Mouse (Mus musculus) thymus, postnatal 25 days (tissue): ENCODE measurements around the gene Dnttip2.
A peak's percentile ranks its signal among the peaks of the same experiment; 100 is the strongest.

ENCODE experiments used
- DNase-seq: peaks from one replicate; pipeline ENCODE4 v3.0.0; 2022

Dnttip2 gene

DNA sequence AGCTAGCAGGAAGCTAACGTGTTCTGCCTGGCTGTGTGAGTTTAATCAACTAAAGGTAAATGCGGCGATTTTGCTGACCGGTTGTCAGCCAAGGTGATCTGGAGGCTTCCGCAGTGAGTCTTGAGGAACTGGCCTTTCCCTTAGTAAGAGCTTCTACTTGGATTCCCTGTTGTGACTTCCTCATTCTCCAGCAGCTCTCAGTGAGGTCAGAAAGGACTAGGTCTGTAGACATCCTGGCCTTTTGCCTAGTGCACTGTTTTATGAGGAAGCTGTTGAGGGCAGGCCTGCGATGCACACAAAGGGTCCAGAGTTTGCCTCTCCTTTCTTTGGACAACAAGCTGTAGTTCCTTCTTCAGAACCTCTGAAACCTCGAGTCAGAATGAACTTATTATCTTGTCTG, 16.5 kb downstream of the Dnttip2 start:
- no peak for DNase-seq

DNA sequence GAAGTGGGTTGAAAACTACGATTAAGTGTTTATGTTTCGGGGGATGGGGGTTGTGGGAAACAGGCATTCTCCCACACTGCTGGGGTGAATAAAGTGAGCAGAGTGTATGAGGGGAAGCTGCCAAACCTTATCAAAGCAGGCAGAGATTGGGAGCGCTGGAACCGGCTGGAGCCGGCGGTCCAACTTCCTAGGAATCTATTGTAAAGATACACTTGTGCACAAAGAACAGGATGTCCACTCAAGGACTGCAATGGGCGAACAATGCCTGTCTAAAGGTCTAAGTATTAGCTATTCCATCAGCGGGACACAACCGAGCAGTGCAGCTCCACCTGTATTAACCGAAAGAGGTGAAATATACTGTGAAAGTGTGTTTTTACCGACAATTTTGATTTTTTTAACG, 17.6 kb downstream of the Dnttip2 start:
- DNase-seq: no peak

DNA sequence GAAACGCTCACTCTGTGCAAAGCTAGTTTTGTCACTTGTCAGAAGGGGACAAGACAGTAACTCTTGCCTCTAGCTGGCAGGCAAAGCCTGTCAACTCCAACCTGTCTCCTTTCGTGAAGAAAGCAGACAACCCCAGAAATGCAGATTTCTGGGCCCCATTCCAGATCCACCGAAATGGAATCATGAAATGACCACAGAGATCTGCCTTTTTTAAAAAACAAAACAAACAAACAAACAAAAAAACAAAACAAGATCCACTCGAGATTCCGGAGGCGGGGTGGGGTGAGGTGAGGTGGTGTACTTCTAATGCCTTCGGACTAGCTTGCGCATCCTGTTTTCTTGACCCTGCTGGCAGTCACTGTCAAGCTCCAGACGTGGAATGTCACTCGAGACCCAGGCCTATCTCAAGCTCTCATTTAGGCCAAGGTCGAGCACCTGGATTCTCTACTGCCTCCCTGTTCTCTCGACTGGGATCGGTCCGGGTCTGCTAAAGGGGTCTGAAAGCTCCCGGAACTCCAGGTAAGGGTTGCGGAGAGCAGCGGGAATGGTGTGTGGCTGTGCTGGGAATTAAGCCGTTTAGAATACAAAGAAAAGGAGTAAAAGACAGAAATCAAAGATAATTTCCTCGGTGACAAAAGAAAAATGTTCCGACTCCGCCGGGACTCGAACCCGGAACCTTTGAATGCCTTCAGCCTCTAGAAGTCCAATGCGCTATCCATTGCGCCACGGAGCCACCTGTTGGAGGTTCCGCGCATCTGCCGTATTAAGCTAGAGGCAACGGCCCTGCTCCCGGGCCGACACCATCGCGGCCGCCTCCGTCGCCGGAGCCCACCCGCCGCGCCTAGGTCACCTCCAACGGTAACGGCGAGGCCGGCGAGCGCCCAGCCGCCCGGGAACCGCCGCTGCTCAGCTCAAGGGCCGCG, 18.4 kb downstream of the Dnttip2 start:
- DNase-seq: peak; percentile 96

GRCm38 (mm10) chr3:122293223-122293953, 19.2 kb downstream of the Dnttip2 start:
- no peak for DNase-seq

DNA sequence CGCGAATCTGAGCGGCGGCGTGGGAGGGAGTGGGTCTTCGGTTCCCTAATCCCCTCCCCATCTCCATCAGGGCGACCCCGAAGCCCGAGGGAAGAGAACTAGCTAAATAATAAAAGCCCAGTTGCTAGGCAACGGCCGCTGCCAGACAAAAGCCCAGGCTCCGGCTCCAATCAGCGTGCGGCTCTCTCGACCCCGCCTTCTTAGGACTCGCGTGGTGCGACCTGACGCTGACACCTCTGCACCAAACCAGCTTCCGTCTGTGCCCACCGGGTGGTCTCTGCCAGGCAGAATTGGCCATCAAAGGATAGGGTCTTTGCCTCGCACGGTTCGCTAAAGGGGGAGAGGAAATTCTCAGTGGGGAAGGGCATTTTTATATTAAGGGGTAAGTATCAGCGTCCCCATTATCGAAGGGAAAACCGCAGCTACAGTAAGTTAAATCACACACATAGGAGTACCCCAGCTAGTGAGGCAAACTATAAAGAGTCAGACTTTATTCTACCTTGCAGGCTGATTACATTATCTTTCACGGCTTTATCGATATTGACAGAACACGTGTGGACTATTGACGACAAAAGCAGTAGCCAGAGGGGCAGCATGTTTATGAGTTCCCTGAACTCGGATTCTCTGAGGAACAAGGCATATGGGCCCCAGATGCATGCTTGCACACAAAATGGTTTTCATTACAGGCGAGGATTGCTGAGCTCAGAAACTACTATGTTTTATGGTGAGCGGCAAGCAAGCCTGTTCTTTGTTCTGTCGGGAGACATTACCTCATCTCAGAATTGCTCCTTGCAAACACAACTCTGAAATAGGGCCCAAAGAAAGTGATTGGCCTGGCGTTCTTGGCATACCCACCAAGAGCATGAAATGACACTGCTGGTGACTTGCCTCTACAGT, 20.0 kb downstream of the Dnttip2 start, which contains the start of gene Bcar3:
Bcar3 (plus strand) TSS at position 183 of the 897 bp plus-strand sequence.
- DNase-seq: peak; percentile 84

- peak; percentile 66 for DNase-seq
Observed at GRCm38 (mm10) chr3:122295511-122295910, 21.3 kb downstream of the Dnttip2 start.

- DNase-seq: no peak
Observed at GRCm38 (mm10) chr3:122296979-122297378, 22.8 kb downstream of the Dnttip2 start.

DNA sequence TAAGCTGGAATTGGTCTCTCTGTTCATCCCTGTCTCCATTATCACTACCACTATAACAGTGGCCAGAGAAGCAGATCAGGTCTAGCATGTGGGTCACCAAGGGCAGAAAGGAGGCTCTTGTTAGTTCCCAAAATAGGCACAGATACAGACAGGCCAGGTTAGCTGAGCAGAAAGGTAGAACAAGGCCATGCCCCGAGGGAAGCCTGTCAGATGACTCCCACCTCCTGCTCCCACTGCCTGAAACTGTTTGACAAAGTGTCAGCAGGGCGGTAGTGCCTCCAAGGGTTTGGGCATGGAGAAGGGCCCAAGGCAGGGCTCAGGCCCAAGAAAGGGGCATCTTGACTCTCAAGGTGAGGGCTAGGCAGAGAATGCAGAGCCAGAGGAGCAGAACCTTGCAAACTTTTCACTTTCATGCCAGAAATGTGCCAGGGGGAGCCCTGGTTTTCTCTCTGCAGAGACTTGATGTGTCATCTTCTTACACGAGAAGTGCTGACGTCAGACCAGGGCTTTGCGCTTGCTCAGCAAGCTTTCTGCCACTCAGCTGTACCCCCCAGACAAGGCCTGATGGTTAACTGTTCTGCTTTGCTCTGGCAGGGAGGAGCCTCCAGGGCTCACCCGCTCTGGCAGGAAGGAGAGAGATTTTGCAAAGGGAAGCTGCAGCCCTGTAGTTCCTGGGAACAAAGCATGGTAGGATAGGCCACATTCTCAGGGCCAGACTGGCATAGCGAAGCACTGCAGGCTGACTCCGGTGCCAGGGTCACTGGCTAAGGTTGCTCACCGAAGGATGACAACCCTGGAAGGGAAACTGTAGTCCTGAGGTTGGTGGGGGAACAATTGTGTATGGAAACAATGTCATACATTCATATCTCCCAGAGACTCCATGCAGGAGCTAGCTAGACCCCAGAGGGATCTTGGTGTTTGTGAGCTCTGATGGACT, 27.1 kb downstream of the Dnttip2 start:
- DNase-seq: peak; percentile 36

DNA sequence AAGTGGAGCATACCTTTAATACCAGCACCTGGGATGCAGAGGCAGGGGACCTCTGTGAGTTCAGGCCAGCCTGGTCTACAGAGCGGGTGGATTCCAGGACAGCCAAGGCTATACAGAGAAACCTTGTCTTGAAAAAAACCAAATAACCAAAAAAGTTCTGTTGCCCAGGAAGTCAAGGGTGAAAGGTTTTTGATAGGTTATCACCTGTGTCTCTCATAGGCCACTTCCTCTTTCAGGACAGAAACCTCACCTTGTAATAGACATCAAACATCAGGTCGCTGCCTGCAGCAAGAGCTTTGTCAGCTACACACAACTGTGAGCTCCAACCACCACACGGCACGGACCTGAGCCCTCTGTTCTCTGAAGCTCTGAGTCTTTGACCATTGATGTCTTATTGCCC, 30.4 kb downstream of the Dnttip2 start:
- DNase-seq: no peak

DNA sequence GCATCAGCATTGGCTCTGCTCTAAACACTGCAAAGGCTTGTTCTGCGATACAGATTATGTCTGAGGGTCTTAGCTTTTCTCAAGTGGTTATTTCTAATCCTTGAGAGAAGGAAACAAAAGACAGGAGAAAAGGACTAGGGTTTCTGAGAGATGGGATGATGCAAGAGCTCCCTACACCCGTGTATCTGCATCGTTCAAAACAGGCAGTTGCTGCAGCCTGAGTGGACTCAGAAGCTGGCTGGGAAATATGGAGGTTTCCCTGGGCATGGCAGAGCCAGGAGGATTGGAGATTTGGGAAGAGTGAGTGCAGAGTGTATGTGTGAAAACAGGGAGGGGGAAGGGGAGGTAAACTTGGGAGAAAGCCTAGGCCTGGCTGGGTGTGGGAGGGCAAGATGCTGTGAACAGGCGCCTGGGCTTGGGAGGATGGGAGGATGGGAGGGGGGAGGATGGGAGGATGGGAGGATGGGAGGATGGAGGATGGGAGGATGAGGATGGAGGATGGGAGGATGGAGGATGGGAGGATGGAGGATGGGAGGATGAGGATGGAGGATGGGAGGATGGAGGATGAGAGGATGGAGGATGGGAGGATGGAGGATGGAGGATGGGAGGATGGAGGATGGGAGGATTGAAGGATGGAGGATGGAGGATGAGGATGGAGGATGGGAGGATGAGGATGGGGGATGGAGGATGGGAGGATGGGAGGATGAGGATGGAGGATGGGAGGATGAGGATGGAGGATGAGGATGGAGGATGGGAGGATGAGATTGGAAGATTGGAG, 33.9 kb downstream of the Dnttip2 start:
- no peak for DNase-seq

DNA sequence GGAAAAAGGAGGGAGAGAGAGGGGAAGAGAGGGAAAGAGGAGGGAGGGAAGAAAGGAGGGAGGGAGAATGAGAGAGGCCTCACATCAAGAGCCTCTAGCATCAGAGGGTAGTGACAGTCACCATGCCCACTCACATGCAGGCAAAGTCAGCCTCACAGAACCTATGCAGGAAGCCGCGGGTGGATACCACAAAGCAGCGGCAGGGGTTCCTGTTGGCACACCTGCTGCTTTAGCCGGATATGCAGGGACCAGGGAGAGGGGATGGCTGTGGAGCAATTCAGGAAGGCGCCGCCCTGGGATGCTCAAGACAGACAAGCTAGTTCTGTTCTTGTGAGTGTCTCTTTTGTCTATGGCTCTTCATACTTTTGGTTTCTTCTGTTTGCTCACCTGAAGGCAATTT, 34.8 kb downstream of the Dnttip2 start:
- DNase-seq: peak; percentile 14

- DNase-seq: peak; percentile 69
Observed at GRCm38 (mm10) chr3:122312078-122312477, 37.9 kb downstream of the Dnttip2 start.

DNA sequence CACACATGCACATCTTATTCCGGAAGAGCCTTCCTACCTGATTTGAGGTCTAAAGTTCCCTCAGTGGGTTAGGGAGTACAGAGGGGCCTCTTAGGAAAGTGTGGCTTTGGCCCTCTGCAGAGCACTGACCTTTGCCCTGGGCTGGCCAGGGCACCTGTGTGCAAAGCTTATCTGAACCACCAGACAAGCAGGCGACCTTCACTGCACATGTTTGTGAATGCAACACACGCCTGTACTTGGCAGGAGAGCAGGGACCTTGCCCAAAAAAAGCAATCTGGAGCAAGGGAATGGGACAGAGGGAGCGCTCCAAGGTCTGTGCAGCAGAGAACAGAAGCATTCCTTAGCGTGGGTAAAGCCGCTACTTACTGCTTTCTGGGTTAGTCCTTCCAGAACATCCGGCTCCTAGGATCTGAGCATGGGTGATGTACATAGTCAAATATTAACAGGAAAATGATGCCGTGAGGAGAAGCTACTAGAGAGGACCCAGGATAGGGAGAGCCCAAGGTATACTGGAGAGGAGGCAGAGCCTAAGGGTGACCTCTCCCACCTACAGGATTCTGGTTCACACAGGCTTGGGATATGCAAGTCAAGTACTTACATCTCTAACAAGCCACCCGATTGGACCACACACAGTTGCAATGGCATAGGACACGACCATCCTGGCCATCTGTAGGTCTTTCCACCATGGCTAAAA, 38.9 kb downstream of the Dnttip2 start:
- no peak for DNase-seq

DNA sequence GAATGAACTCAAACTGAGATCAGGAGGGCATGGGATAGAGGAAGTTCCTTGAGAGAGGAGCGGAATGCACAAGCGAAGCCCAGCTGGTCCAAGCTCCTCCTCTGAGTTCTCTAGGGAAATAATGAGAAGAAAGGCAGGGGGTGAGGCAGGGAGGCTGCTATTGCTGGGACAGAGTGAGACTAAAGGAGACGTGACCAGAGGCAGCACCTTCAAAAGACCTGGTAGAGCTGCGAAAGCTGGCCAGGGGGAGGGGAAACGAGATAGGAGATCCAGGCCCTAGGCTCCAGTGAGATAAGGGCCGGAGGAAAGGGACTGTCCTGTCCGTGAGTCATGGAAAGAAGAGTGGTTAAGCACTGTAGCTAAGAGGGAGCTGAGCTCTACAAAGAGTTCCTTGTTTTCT, 39.7 kb downstream of the Dnttip2 start:
- DNase-seq: no peak

DNA sequence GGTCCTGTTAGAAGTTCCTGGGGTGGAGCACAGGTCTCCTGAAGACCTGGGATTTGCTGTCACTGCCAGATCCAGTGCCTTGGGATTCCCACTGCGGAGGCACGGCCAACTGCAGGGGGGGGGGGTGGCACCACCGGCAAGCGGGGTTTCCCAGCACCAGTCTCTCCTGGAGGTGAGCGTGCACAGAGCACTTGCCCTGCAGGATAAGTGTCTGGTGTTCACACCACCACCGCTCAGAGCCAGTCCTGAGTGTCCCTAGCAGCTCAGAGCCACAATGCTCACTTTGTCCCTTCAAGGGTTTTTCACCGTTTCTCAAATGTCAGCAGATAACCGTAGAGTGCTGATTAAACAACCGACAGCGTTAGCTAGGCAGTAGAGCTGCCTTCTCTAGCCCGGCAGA, 42.4 kb downstream of the Dnttip2 start:
- no peak for DNase-seq

GRCm38 (mm10) chr3:122317339-122317738, 43.2 kb downstream of the Dnttip2 start:
- no peak for DNase-seq

DNA sequence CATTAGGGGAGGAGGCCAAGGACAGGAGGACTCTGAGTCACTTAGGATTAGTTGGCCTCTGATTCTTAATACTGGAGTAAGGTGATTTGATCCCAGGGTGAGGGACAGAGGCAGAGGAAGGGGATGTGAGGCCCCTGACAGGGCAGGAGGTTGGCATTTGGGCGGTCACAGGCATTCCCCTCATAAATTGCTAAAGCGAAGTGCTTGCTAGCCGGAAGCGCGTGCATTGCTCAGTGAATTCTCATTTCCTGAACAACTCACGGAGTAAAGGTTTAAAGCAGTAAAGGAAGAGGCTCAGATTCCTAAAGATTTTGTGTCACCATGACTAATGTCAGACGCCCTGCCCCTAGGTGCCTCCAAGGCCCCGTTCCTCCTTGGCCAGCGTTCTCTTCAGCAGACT, 48.0 kb downstream of the Dnttip2 start:
- no peak for DNase-seq

DNA sequence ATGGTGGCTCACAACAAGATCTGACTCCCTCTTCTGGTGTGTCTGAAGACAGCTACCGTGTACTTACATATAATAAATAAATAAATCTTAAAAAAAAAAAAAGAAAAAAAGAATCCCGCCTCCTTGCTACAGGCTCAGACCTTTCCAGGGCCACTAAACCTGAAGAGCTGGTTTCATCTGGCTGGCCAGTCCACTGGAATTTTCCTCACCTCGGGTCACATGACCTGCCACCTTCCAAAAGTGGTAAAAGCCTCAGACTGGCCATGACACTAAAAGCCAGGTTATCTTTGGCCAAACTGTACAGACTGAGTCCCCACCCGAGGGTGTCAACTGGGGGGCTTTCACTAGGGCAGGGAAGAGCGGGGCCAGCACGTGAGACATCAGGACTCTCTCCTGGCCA, 49.7 kb downstream of the Dnttip2 start:
- DNase-seq: no peak

GRCm38 (mm10) chr3:122324528-122324927, 50.3 kb downstream of the Dnttip2 start:
- no peak for DNase-seq

- DNase-seq: no peak
Observed at GRCm38 (mm10) chr3:122330484-122330883, 56.3 kb downstream of the Dnttip2 start.
